Mouse (Mus musculus) heart, postnatal 10 days (tissue): ENCODE measurements around the gene Nefh. TPM values are rescaled to one million over a fixed set of nuclear protein-coding genes. Genes with fewer than 3 reads are reported as not detected.

Experiments used
- DNase-seq, 2 experiments: peaks; one replicate each; pipeline ENCODE4 v3.0.0; 2021
- intact Hi-C: fragments of 180-260 bp; cut with DNase I; formaldehyde crosslinking; loops from one replicate; pipeline ENCODE4 v1.15.1; 2025
- total RNA-seq, 2 experiments: library from RNA; stranded (reverse); gene quantifications; 2 replicates each; pipeline ENCODE4 v1.2.3; 2021

Gene Nefh
- total RNA-seq, 2 experiments from 2014 or later: 0.07 TPM; not detected in 1

- intact Hi-C loops: no loop called here
- DNase-seq: no peak
Observed at GRCm38 (mm10) chr11:4953918-4954317, 6.1 kb upstream of the Nefh start.

- intact Hi-C loops: no loop called here
- no peak for DNase-seq
Observed at GRCm38 (mm10) chr11:4953401-4953800, 5.5 kb upstream of the Nefh start.

GRCm38 (mm10) chr11:4949256-4950044, 1.6 kb upstream of the Nefh start:
- intact Hi-C loops: no loop called here
- peak; percentile 51 to 75 for DNase-seq

- no peak for DNase-seq
- intact Hi-C loops: no loop called here
Observed at GRCm38 (mm10) chr11:4948792-4949191, 928 bp upstream of the Nefh start.

- intact Hi-C loops: loop anchor here (2.0 kb wide), 1 partner anchor 28 kb away; no protein-coding TSS in a partner anchor
- peak; percentile 36 for DNase-seq
Observed at GRCm38 (mm10) chr11:4946947-4947812, 684 bp downstream of the Nefh start.

GRCm38 (mm10) chr11:4946530-4946929, 1.3 kb downstream of the Nefh start:
- intact Hi-C loops: loop anchor here (2.0 kb wide), 1 partner anchor 28 kb away; no protein-coding TSS in a partner anchor
- DNase-seq: no peak

- no peak for DNase-seq
- intact Hi-C loops: no loop called here
Observed at GRCm38 (mm10) chr11:4936243-4936642, 11.6 kb downstream of the Nefh start.

- DNase-seq: peak; percentile 66 to 67
- intact Hi-C loops: no loop called here
Observed at GRCm38 (mm10) chr11:4931009-4931601, 16.8 kb downstream of the Nefh start.

GRCm38 (mm10) chr11:4927224-4927623, 20.6 kb downstream of the Nefh start:
- intact Hi-C loops: no loop called here
- no peak for DNase-seq

GRCm38 (mm10) chr11:4921751-4922150, 26.1 kb downstream of the Nefh start:
- DNase-seq: peak; percentile 25 to 37
- intact Hi-C loops: no loop called here

GRCm38 (mm10) chr11:4921281-4921680, 26.6 kb downstream of the Nefh start:
- intact Hi-C loops: no loop called here
- DNase-seq: no peak

GRCm38 (mm10) chr11:4916068-4916467, 31.8 kb downstream of the Nefh start:
- intact Hi-C loops: loop anchor here (1.0 to 5.0 kb wide), 2 partner anchors 59 to 309 kb away; no protein-coding TSS in a partner anchor
- peak; percentile 56 to 69 for DNase-seq

GRCm38 (mm10) chr11:4906231-4906630, 41.6 kb downstream of the Nefh start:
- intact Hi-C loops: no loop called here
- no peak for DNase-seq

GRCm38 (mm10) chr11:4901956-4902355, 45.9 kb downstream of the Nefh start:
- intact Hi-C loops: no loop called here
- DNase-seq: no peak

GRCm38 (mm10) chr11:4900437-4900836, 47.4 kb downstream of the Nefh start:
- intact Hi-C loops: no loop called here
- DNase-seq: no peak

GRCm38 (mm10) chr11:4894848-4895816, 52.7 kb downstream of the Nefh start, which contains the start of gene Thoc5:
Gene Thoc5 (plus strand): TSS chr11:4895320.
- intact Hi-C loops: no loop called here
- peak; percentile 85 to 88 for DNase-seq
